Mouse (Mus musculus) forebrain, embryonic 10.5 days (tissue): ENCODE measurements around the gene Rbbp7. TPM values are rescaled to one million over a fixed set of nuclear protein-coding genes. Genes with fewer than 3 reads are reported as not detected.
"Not testable (repeated sequence)": the region's sequence is repeated elsewhere in the genome, so short reads cannot be mapped to it uniquely, and the experiment has no call there.

ENCODE experiments used
- DNase-seq: peaks from one replicate; pipeline ENCODE4 v3.0.0-alpha.2; 2017; ENCODE audit warnings: low spot score; ENCODE audit errors: extremely low spot score
- H3K27ac ChIP-seq: fragments of 300-500 bp; sonication (generic); 2 replicates; pipeline ENCODE4 v1.5.1; 2016; ENCODE audit warnings: mild to moderate bottlenecking
- H3K27me3 ChIP-seq: fragments of 300-500 bp; sonication (generic); 2 replicates; pipeline ENCODE4 v1.6.1; 2016; ENCODE audit warnings: mild to moderate bottlenecking; ENCODE audit not compliant: poor library complexity, severe bottlenecking
- H3K36me3 ChIP-seq: fragments of 300-500 bp; sonication (generic); replicated peaks from 2 replicates; pipeline ENCODE4 v1.6.1; 2016; ENCODE audit warnings: mild to moderate bottlenecking, moderate library complexity
- H3K4me1 ChIP-seq: fragments of 300-500 bp; sonication (generic); 2 replicates; pipeline ENCODE4 v1.6.1; 2016
- H3K4me3 ChIP-seq: fragments of 300-500 bp; sonication (generic); 2 replicates; pipeline ENCODE4 v1.5.1; 2016; ENCODE audit warnings: mild to moderate bottlenecking, moderate library complexity
- H3K9me3 ChIP-seq: fragments of 300-500 bp; sonication (generic); 2 replicates; pipeline ENCODE4 v1.6.1; 2016; ENCODE audit warnings: mild to moderate bottlenecking, moderate library complexity
- WGBS: fragments of 180-500 bp; shearing (Covaris S2); methylation state at CpG from one replicate; pipeline ENCODE4 v1.1.7; 2016; 5-methylcytosine and 5-hydroxymethylcytosine counted together
- polyA plus RNA-seq: library from polyadenylated mRNA; unstranded; fragments of >200 nt; fragmentation: Nextera tagmentation; extraction: Ambion mirVana; gene quantifications from 2 replicates; pipeline ENCODE4 v1.2.1, GENCODE M21; 2016

Gene Rbbp7
- polyA plus RNA-seq, 1 experiment from 2014 or later: 416 TPM

DNA sequence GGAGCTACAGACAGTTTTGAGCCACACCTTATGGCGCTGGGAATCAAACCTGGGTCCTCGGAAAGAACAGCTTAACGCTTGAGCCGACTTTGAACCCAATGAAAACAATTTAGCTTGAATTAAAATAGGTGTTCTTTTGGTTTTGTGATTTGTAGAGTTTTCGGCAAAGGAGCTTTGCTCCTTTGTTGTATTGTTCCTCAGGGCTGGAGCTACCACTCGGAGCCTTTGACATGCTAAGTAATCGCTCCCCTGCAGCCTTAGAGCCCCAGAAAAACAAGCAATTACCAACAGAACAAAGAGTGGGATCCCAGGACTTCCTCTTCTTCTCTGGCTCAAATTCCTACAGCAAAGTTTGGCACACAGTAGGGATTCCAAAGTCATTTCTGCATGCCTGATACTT lies 4.1 kb upstream of the Rbbp7 start:
- Histone ChIP-seq H3K36me3 (no peaks in the 10 kb centered on the region), H3K4me1 (peaks cover 10% of the 10 kb centered on the region), H3K9me3 (no peaks in the 10 kb centered on the region), H3K27me3 (peaks cover 40% of the 10 kb centered on the region), H3K4me3 (no peak overlapping the region), H3K27ac (no peak overlapping the region)
- no peak for DNase-seq
- WGBS: 38% methylated on average over 7 of the region's 7 CpGs

DNA sequence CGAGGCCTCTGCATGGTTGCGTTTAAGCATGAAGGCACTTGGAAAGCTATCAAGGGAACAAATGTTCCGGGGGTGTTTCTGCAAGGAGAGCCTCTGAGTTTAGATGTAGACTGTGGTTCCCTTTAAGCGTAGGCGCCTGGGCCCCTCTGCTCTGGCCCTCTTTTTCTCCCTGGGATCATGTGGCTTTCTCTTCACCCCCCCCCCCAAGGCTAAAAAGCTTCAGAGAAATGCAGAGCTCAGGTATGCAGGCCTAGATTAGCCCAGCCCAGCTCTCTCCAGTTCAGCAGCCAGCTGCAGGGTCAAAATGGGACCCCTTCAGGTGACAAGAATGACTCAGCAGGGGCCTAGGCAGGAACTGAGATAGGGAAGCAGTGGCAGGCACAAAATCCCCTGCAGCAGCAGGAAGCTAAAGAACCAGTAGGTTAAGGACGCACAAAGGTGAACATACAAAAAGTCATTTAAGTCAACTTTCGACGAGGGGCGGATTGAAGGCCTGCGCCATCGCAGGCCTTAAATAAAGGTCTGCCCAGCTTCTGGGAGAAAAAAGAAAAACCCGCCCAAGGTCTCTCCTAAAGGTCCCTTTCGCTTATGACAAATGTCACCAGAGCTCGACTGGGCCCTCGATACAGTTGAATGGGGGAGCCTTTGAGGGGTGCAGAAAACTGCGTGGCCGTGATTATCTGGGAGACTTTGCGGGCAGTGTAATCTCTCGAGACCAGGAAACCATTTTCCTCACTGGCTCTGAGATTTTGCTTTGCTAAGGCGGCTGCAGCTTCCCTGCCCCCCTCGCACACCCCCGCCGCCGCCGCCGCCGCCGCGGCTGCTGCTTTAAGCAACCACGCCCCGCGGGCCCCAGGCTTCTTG lies 719 bp upstream of the Rbbp7 start:
- DNase-seq: peak; percentile 42
- Histone ChIP-seq H3K9me3 (no peaks in the 10 kb centered on the region), H3K27ac (peak overlapping the region; percentile 95)

DNA sequence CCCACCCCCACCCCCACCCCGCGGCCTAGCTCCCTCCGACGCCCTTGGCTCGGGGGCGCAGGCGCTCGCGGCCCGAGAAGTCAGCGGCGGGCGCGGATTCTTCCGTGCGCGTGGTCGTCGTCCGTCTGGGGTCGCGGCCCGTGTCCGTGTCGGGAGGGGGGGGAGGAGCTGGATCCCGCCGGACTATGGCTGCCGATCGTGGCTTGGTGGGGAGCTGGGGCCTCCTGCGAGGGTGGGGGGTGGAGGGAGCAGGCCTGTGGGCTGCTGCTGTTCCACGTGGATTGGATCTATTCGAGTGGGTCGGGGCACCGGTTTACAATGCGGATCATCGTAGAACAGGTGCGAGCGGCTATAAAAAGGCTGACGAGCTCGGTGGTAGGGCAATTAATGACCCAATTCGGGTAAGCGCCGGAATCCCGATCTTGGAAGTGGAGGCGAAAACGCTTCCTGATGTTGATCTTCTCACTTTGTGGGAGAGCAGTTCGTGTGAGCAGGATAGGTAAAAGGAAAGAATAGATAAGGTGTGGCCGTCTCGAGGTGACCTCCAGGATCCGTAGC lies 835 bp downstream of the Rbbp7 start:
- WGBS: 33% methylated on average over 45 of the region's 50 CpGs
- Histone ChIP-seq H3K27ac (peak overlapping the region; percentile 95), H3K36me3 (peaks cover 30% of the 10 kb centered on the region), H3K27me3 (peaks cover 21% of the 10 kb centered on the region), H3K4me1 (peaks cover 10% of the 10 kb centered on the region), H3K4me3 (peak overlapping the region; percentile 72), H3K9me3 (no peaks in the 10 kb centered on the region)
- DNase-seq: peak; percentile 22

More for the DNA sequence above, 719 bp upstream of the Rbbp7 start:
- 16% methylated on average over 28 of the region's 32 CpGs for WGBS
- H3K4me3 ChIP-seq: peak overlapping the region; percentile 72
- H3K4me1 ChIP-seq: peaks cover 10% of the 10 kb centered on the region
- peaks cover 21% of the 10 kb centered on the region for H3K27me3 ChIP-seq
- peaks cover 16% of the 10 kb centered on the region for H3K36me3 ChIP-seq

DNA sequence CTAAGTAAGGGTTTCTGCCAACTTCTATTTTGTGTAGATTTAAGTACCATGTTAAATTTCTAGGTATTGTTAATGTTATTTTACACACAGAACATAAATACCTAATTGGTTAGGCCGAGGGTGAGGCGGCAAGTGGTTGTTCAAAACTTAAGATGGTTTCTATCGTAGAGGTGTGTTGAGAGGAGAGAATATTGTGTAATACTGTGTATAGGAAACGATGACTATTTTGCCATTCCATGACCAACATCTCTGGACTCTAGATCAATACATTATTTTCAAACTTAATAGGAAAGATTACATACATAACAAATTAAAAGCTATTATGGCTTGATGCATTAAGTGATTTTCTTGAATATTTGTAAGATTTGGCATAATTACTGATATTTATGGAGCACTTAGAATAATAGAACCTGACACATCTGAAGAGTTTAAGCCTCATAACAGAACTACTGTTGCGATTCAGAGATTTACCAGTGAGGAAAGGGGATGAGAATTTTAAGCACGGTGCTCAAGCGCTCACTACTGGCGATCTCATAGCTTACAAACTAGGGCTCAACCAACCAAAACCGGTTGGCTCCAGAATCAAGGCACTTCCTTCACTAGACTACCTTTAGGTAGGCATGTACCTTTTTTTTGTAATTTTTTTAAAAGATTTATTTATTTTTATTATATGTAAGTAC lies 1.7 kb downstream of the Rbbp7 start:
- Histone ChIP-seq H3K4me1 (peaks cover 10% of the 10 kb centered on the region), H3K9me3 (no peaks in the 10 kb centered on the region), H3K36me3 (peaks cover 38% of the 10 kb centered on the region), H3K27ac (no peak overlapping the region), H3K4me3 (peak overlapping the region; percentile 72), H3K27me3 (peaks cover 21% of the 10 kb centered on the region)
- no peak for DNase-seq
- WGBS: 68% methylated on average over 9 of the region's 9 CpGs

DNA sequence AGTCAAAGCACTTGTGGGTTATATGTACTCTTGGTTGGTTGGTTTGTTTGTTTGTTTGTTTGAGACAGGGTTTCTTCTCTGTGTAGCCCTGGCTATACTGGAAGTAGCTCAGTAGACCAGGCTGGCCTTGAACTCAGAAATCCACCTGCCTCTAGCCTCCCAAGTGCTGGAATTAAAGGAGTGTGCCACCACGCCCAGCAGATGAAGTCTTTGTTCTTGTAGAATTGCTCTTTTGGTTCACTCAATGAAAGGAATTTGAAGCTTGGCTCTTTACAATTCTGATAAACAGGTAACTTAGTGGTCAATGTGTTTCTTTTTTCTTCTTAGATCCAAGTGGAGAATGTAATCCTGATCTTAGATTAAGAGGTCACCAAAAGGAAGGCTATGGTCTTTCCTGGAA lies 10.5 kb downstream of the Rbbp7 start:
- 85% methylated on average over 1 of the region's 1 CpGs for WGBS
- H3K4me3 ChIP-seq: no peak overlapping the region
- peaks cover 92% of the 10 kb centered on the region for H3K36me3 ChIP-seq
- DNase-seq: no peak
- peaks cover 26% of the 10 kb centered on the region for H3K27me3 ChIP-seq
- no peak overlapping the region for H3K27ac ChIP-seq
- H3K4me1 ChIP-seq: no peaks in the 10 kb centered on the region
- no peaks in the 10 kb centered on the region for H3K9me3 ChIP-seq

DNA sequence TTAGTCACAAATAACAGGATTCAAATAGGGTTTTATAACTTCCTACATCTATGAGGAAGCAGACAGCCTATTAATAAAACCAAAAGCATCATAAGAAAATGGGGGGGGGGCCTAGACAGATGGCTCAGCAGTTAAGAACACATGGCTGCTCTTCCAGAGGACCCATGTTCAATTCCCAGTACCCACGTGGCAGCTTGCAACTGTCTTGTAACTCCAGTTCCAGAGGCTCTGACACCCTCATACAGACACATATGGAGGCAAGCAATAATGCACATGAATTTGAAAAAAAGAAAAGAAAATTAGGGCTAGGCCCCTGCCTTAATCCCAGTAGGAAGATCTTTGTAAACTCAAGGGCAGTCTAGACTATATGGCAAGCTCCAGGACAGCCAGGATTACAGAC lies 28.2 kb downstream of the Rbbp7 start:
- no peaks in the 10 kb centered on the region for H3K9me3 ChIP-seq
- H3K27me3 ChIP-seq: peaks cover 56% of the 10 kb centered on the region
- no peak overlapping the region for H3K4me3 ChIP-seq
- H3K27ac ChIP-seq: no peak overlapping the region
- peaks cover 60% of the 10 kb centered on the region for H3K36me3 ChIP-seq
- DNase-seq: no peak
- WGBS: 78% methylated on average over 1 of the region's 1 CpGs
- no peaks in the 10 kb centered on the region for H3K4me1 ChIP-seq

DNA sequence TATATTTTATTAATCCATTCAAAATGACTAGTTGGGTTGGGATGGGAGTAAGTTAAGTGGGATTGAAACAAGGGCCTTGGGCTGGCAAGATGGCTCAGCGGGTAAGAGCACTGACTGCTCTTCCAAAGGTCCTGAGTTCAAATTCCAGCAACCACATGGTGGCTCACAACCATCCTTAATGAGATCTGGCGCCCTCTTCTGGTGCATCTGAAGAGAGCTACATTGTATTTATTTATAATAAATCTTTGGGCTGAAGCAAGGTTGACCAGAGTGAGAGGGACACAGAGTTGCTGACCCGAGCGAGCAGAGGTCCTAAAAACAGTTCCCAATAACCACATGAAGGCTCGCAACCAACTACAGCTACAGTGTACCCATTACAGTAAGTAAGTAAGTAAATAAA lies 31.2 kb downstream of the Rbbp7 start:
- Histone ChIP-seq H3K27me3 (peaks cover 31% of the 10 kb centered on the region), H3K36me3 (peaks cover 54% of the 10 kb centered on the region)
- not testable (repeated sequence) for H3K27ac ChIP-seq, H3K9me3 ChIP-seq, H3K4me3 ChIP-seq, H3K4me1 ChIP-seq, DNase-seq
- 85% methylated on average over 5 of the region's 5 CpGs for WGBS

DNA sequence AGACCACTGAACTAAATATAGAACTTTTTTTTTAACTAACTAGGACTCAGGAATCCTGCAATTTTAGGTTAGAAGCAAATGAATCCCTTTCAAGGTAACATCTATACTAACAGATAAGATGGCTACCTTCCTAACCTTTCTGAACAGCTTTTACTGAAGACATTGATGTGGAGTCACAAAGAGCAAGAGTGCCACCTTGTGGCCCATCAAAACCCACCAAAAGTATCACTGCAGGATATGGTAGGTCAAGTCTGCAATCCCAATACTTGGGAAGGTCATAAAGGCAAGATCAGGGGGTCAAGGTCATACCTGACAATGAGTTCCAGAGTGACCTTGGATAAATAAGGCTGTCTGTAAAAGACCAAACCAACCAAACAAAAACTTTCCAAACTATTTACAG lies 40.2 kb downstream of the Rbbp7 start:
- DNase-seq: no peak
- Histone ChIP-seq H3K4me3 (no peak overlapping the region), H3K27me3 (0 out of 2 replicates have a peak, but pooled peaks cover 6% of the 10 kb centered on the region), H3K27ac (no peak overlapping the region), H3K9me3 (no peaks in the 10 kb centered on the region), H3K4me1 (no peaks in the 10 kb centered on the region), H3K36me3 (peaks cover 31% of the 10 kb centered on the region)

DNA sequence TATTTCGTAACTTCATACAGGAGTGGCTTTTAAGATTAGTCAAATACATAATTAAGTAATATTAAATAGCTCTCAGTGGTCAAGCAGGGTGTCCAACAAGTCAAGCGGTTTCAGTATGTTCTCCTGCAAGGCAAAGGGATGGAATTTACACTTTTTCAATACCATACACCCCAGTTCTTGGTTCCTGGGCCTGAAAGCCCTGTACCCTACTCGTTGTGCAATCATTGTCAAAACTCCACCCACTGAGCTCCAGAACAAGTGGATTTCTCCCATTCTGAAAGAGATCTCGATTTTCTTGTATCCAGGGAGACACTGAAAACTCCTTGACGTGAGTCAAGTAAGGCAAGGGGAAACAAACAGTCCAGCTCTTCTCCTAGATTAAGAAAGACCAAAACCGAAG lies 67.8 kb downstream of the Rbbp7 start:
- Histone ChIP-seq H3K9me3 (no peaks in the 10 kb centered on the region), H3K36me3 (peaks cover 2% of the 10 kb centered on the region; the same call in 1 of the 2 replicates), H3K27ac (no peak overlapping the region), H3K4me1 (peaks cover 11% of the 10 kb centered on the region), H3K27me3 (peaks cover 27% of the 10 kb centered on the region), H3K4me3 (peak overlapping the region; percentile 68)
- DNase-seq: no peak
- WGBS: 43% methylated on average over 6 of the region's 6 CpGs

Other genes with a start within 250 kb of the Rbbp7 start
- 0.09 and 0.15 TPM in 2 replicates for gene Reps2, start 116.8 kb upstream of the Rbbp7 start, polyA plus RNA-seq
- gene Txlng, start 69.1 kb downstream of the Rbbp7 start, polyA plus RNA-seq: 16.9 and 18.1 TPM in 2 replicates
- gene Syap1, start 128.0 kb downstream of the Rbbp7 start, polyA plus RNA-seq: 19.4 and 20.3 TPM in 2 replicates
- 62.5 and 65.3 TPM in 2 replicates for gene Ctps2, start 140.8 kb downstream of the Rbbp7 start, polyA plus RNA-seq
- not detected in 2 replicates for gene S100g, start 204.2 kb downstream of the Rbbp7 start, polyA plus RNA-seq